Mouse (Mus musculus): Measurements from ENCODE around the gene Mapre3. TPM values are rescaled to one million over a fixed set of nuclear protein-coding genes. Genes with fewer than 3 reads are reported as not detected.

The Mapre3 gene
- total RNA-seq (2012; rRNA removed) (1.3 and 1.6 TPM in 2 replicates), total RNA-seq (2014; rRNA removed) (0.28 and 0.30 TPM in 2 replicates), polyA plus RNA-seq (2012; ENCODE audit: insufficient read length, low read depth) (1.5 and 2.3 TPM in 2 replicates)

- in situ Hi-C loops (cut with MboI; ENCODE audit: low pct_ligation_motif_present, low pct_unique_long_range_greater_than_20kb, low sequenced_read_pairs), result loop anchor here (5.0 to 10.0 kb wide), 2 partner anchors 38 to 190 kb away; no protein-coding TSS in a partner anchor
- H3K9ac ChIP-seq (ENCODE audit: insufficient read depth, low read depth), result peak within 1 kb of the TSS; percentile 67
- peak within 1 kb of the TSS; percentile 38 to 87 (median 68) for H3K4me3 ChIP-seq (replicated peaks in 1 of 3; ENCODE audit: low read depth in 2 of 3, low read length in 2 of 3, poor library complexity in 1 of 3)
- H3K36me3 ChIP-seq (replicated peaks in 1 of 2; ENCODE audit: control insufficient read depth in 1 of 2, insufficient read depth in 1 of 2, low read length in 1 of 2), result no peaks in the 10 kb centered on the region
- H3K27ac ChIP-seq (ENCODE audit: insufficient read depth, low read depth), result no peak within 1 kb of the TSS
- H3K4me2 ChIP-seq (ENCODE audit: insufficient read depth, low read depth, poor library complexity, severe bottlenecking), result peak within 1 kb of the TSS; percentile 74
- TF ChIP-seq MXI1 (IDR thresholded peaks at IDR 0.05; ENCODE audit: low read depth, low read length), result peak; percentile 93
- no peak for TF ChIP-seq RAD21 (IDR thresholded peaks at IDR 0.05; ENCODE audit: low read depth, low read length)
- TF ChIP-seq ETS1 (conservative IDR thresholded peaks at IDR 0.05; ENCODE audit: low read depth, low read length), result no peak
- TF ChIP-seq CHD2 (IDR thresholded peaks at IDR 0.05; ENCODE audit: low read length), result no peak
- TF ChIP-seq ZKSCAN1 (IDR thresholded peaks at IDR 0.05; ENCODE audit: borderline replicate concordance, low read depth, low read length), result no peak
- no peak for TF ChIP-seq CTCF (conservative IDR thresholded peaks at IDR 0.05 in 1 of 2, IDR thresholded peaks at IDR 0.05 in 1 of 2; ENCODE audit: low read depth in 2 of 2, low read length in 2 of 2)
- no peak for TF ChIP-seq TCF12 (IDR thresholded peaks at IDR 0.05; ENCODE audit: low read depth, low read length)
- peak; percentile 18; the same call in 1 of the 2 replicates for TF ChIP-seq SIN3A (IDR thresholded peaks at IDR 0.05; ENCODE audit: low read length)
- no peak for TF ChIP-seq MAFK (IDR thresholded peaks at IDR 0.05; ENCODE audit: insufficient replicate concordance, low read length)
- TF ChIP-seq POLR2A (IDR thresholded peaks at IDR 0.05; ENCODE audit: low read depth, low read length), result no peak
- TF ChIP-seq ELF1 (IDR thresholded peaks at IDR 0.05; ENCODE audit: low read depth, low read length), result 0 out of 2 replicates have a peak, but pooled peaks have one; percentile 4
- TF ChIP-seq BHLHE40 (IDR thresholded peaks at IDR 0.05; ENCODE audit: low read depth, low read length), result no peak
- TF ChIP-seq ZMIZ1 (IDR thresholded peaks at IDR 0.05; ENCODE audit: low read depth, low read length), result no peak
- no peak for TF ChIP-seq MAZ (IDR thresholded peaks at IDR 0.05; ENCODE audit: low read depth, low read length)
- TF ChIP-seq NRF1 (IDR thresholded peaks at IDR 0.05; ENCODE audit: low read depth, low read length), result peak; percentile 93
- TF ChIP-seq E2F4 (IDR thresholded peaks at IDR 0.05; ENCODE audit: insufficient replicate concordance, low read depth, low read length), result no peak
- H3K79me2 ChIP-seq (replicated peaks; ENCODE audit: control insufficient read depth, extremely low read depth, insufficient read depth, poor library complexity, severe bottlenecking), result no peaks in the 10 kb centered on the region
- H3K9me3 ChIP-seq (replicated peaks; ENCODE audit: low read length), result no peaks in the 10 kb centered on the region
- DNase-seq (ENCODE audit: extremely low read depth), result peak; percentile 82
- dilution Hi-C loops (cut with MboI; ENCODE audit: extremely low pct_ligation_motif_present, extremely low pct_unique_long_range_greater_than_20kb, low sequenced_read_pairs), result no loop called here
- H3K4me1 ChIP-seq (ENCODE audit: control insufficient read depth in 1 of 2, insufficient read depth in 2 of 2), result peaks cover 9 to 11% of the 10 kb centered on the region in 2 experiments
- peaks cover 58% of the 10 kb centered on the region for H3K27me3 ChIP-seq (replicated peaks)
These were observed at the start of gene Mapre3 for GRCm38 (mm10) chr5:30814424-30815119. Gene Mapre3 (plus strand): TSS chr5:30814641.

- H3K27me3 ChIP-seq (replicated peaks), result peaks cover 47% of the 10 kb centered on the region
- dilution Hi-C loops (cut with MboI; ENCODE audit: extremely low pct_ligation_motif_present, extremely low pct_unique_long_range_greater_than_20kb, low sequenced_read_pairs), result no loop called here
- in situ Hi-C loops (cut with MboI; ENCODE audit: low pct_ligation_motif_present, low pct_unique_long_range_greater_than_20kb, low sequenced_read_pairs), result no loop called here
These were observed 48.7 kb upstream of the Mapre3 start for GRCm38 (mm10) chr5:30765596-30766370.

More at GRCm38 (mm10) chr5:30765596-30766370, 48.7 kb upstream of the Mapre3 start:
- no peaks in the 10 kb centered on the region for H3K79me2 ChIP-seq (replicated peaks; ENCODE audit: control insufficient read depth, extremely low read depth, insufficient read depth, poor library complexity, severe bottlenecking)
- no peaks in the 10 kb centered on the region for H3K36me3 ChIP-seq (replicated peaks in 1 of 2; ENCODE audit: control insufficient read depth in 1 of 2, insufficient read depth in 1 of 2, low read length in 1 of 2)
- H3K9me3 ChIP-seq (replicated peaks; ENCODE audit: low read length), result peaks cover 8% of the 10 kb centered on the region
- H3K4me2 ChIP-seq (ENCODE audit: insufficient read depth, low read depth, poor library complexity, severe bottlenecking), result no peak overlapping the region
- no peaks in the 10 kb centered on the region for H3K4me1 ChIP-seq (ENCODE audit: control insufficient read depth in 1 of 2, insufficient read depth in 2 of 2)
- no peak overlapping the region for H3K4me3 ChIP-seq (replicated peaks in 1 of 3; ENCODE audit: low read depth in 2 of 3, low read length in 2 of 3, poor library complexity in 1 of 3)
- H3K27ac ChIP-seq (ENCODE audit: insufficient read depth, low read depth), result no peak overlapping the region
- TF ChIP-seq ZC3H11A (IDR thresholded peaks at IDR 0.05; ENCODE audit: low read depth, low read length) (no peak), GABPA (IDR thresholded peaks at IDR 0.05; ENCODE audit: insufficient replicate concordance, low read depth, low read length) (no peak)
- no peak overlapping the region for H3K9ac ChIP-seq (ENCODE audit: insufficient read depth, low read depth)
- DNase-seq (ENCODE audit: extremely low read depth), result no peak

Measured in CH12.LX (cell line).